Mouse (Mus musculus) G1E-ER4 (cell line): ENCODE data around the gene Ttll1. TPM values are rescaled to one million over a fixed set of nuclear protein-coding genes. Genes with fewer than 3 reads are reported as not detected.

Source experiments
- GATA1 ChIP-seq: IDR thresholded peaks from one replicate; pipeline ENCODE4 v1.8.0; 2012; ENCODE audit warnings: low read length, inconsistent platforms
- polyA plus RNA-seq: library from polyadenylated mRNA; stranded (reverse); fragments of >175 nt; gene quantifications from 2 replicates; pipeline ENCODE4 v1.2.3, GENCODE M21; 2012

Gene Ttll1
- polyA plus RNA-seq, 1 experiment: 2.3 TPM

DNA sequence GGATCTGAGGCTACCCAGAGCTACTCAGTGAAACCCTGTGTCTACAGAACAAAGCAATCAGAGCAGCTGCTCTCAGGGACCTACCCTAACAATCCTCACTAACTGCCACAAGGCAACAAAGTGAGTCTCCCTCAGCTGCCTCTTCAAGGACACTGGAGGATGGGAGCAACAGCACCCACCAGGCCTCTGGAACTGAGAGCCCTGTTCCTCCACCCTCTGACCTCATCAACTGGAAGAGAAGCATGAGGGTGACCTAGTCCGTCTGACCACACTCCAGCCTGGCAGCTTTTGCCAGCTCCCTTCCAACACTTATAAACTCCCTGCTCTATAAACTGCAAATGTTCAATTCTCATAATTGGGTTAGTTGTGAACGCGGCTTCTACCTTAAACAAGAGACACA is 56.8 kb downstream of the Ttll1 start:
- no peak for TF ChIP-seq GATA1

DNA sequence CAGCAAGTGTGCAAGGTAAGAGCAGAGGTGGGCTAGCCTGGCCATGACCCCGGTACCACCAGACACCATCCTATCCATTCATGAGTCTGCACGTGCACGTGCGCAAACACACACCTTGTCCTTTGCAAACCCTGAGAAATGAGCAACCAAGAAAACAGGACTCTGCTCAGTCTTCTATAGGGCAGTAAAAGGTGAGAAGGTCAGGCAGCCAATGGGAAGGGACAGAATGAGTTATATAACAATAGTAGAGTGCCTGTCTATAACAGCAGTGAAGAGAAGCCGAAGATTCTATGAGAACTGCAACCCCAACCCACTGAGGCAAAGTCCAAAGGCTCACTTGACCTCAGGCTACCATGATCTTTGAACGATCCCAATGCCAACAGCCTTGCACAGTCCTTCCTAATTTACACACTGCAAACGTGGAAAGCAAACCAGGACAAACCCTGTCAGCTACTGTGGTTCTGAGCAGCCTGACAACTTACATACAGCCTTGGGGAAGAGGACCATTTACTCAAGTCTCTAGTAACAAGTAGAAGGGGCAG is 58.4 kb downstream of the Ttll1 start:
- no peak for TF ChIP-seq GATA1

GRCm38 (mm10) chr15:83451621-83452210 is 59.0 kb downstream of the Ttll1 start:
- TF ChIP-seq GATA1: no peak

- no peak for TF ChIP-seq GATA1
Observed at GRCm38 (mm10) chr15:83450007-83450406, 60.7 kb downstream of the Ttll1 start.

DNA sequence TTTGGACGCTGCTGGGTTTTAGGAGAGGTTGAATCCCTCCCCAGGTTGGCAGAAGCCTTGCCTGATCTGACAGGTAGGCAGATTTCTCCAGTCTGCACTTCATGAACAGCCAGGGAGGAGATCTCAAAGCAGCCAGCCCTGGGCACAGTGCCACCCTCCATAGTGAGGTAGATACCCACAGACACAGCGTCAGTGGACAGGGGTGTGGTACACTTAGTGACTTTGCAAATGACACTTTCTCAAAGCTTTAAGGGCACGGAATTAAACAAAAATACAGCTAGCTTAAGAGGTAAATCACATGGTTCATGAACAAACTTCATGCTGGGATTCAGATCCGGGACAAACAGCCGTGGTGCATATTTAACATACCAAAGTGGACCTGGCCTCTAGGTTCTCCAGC is 62.0 kb downstream of the Ttll1 start:
- no peak for TF ChIP-seq GATA1

DNA sequence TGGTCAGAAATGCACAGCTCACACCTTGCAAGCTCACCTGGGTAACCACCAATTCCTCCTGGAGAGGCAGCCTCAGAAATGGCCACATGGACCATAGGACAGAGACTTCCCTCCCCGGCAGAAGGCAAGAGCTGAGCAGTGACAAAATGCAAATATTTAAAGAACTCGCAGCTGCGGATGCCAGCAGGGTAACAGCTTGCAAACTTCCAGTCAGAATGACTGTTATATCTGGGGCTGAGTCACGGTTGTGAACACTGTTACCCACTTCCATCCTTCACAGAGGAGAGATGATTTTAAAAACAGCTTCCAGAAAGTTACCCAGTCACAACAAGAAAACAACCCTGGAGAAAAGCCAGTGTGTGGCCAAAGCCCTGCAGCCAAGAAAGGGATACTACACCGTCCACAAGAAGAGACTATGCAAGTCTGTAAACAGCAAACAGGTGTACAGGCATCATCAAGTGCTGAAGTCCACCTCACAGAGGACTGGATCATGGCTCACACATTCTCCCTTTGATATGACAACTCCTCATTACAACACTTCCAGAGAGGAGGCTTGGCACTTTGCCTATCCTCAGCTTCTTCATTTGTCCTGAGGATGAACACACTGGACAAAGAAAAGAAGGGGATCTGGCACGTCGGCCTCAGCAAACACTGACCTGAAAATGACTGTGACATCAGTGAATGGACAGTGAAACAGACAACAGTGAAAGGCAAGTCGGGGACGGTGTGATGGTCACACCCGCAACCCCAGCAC is 62.7 kb downstream of the Ttll1 start:
- TF ChIP-seq GATA1: no peak

- TF ChIP-seq GATA1: no peak
Observed at GRCm38 (mm10) chr15:83445908-83446307, 64.8 kb downstream of the Ttll1 start.

DNA sequence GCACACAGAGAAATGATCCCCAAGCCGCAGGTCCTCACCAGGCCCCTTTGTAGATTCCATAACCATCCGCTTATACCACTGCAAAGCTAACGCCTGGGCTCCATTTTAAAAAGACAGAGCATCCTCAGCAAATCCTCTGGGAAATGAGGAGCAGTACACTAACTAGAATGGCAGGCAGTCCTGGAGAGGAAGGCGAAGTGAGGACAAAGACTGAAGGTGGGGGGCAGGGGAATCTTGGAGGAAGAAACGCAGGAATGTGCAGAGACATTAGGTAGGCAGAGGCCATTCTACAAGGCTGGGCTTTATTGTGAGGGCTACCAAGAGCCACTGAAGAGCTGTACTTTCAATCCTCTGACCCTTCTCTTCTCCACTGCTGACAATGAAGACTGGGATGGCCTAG is 65.3 kb downstream of the Ttll1 start:
- TF ChIP-seq GATA1: no peak

- TF ChIP-seq GATA1: no peak
Observed at GRCm38 (mm10) chr15:83444425-83444824, 66.3 kb downstream of the Ttll1 start.

GRCm38 (mm10) chr15:83442495-83443037 is 68.1 kb downstream of the Ttll1 start:
- no peak for TF ChIP-seq GATA1

GRCm38 (mm10) chr15:83440726-83441125 is 70.0 kb downstream of the Ttll1 start:
- no peak for TF ChIP-seq GATA1

- TF ChIP-seq GATA1: no peak
Observed at GRCm38 (mm10) chr15:83436541-83436940, 74.2 kb downstream of the Ttll1 start.

DNA sequence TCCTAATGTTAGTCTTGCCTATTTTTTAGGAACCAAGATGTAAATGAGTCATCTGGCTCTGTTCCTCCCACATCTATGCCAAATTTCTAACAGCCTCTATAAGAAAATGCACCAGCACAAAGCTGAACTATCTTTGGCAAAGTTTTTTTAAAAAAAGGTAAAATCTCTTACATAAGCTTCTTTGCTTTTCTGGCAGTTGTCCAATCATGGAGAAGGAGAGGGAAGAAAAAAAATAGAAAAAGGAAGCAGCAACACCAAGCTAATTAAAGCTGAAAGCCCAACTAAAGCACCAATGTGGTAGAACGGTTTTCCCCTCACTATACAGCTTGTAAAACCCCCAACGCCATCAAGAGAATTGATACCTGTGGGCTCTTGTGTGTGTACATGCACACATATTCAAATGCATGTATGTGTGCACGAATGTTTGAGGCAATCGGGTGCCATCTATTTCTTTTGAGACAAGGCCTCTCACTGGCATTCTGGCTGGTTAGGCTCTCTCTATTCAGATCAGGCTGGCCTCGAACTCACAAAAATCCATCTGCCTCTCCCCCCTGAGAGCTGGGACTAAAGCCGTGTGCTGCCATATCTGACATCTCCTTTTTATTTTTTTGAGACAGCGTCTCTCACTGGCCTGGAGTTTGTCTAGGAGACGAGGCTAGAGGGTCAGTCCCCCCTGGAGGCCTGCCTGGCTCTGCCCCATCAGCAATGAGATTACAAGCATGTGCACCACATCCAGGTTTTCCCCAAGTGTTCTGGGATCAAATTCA is 75.2 kb downstream of the Ttll1 start:
- TF ChIP-seq GATA1: no peak

DNA sequence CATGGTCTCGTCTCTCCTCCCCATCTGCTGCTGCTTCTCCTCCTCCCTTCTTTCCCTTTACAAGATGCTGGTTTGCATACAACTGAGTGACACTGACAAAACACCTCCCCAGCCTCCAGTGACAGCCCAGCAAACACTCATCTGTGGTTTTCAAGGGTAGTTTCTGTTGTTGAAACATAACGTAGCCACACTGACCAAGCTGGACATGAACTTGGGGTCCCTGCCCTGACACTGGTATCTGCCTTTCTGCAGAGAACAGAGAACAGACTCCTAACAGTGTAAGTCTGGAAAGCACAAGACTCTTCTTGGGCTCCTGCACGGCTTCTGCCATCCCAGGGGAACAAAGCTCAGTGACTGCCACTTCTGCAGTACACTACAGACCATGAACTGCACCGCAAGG is 76.0 kb downstream of the Ttll1 start:
- no peak for TF ChIP-seq GATA1

Other genes starting within 250 kb of the Ttll1 start
- gene Arfgap3, start 160.6 kb downstream of the Ttll1 start, polyA plus RNA-seq: 7.3 and 7.7 TPM in 2 replicates
- gene Pacsin2, start 46.3 kb downstream of the Ttll1 start, polyA plus RNA-seq: 74.1 and 123 TPM in 2 replicates
- gene Bik, start 16.0 kb upstream of the Ttll1 start, polyA plus RNA-seq: not detected in 2 replicates
- gene Tspo, start 52.7 kb upstream of the Ttll1 start, polyA plus RNA-seq: 74.6 and 98.5 TPM in 2 replicates
- gene Mcat, start 52.9 kb upstream of the Ttll1 start, polyA plus RNA-seq: 26.8 and 30.3 TPM in 2 replicates
- gene Ttll12, start 84.3 kb upstream of the Ttll1 start, polyA plus RNA-seq: 141 and 211 TPM in 2 replicates
- not detected in 2 replicates for gene Scube1, start 214.1 kb upstream of the Ttll1 start, polyA plus RNA-seq